Mouse (Mus musculus): ENCODE measurements at regions not wholly inside any gene's neighbourhood (a gene's known extent, or its start where the extent isn't known, plus 50 kb on each side); places are given as distances from the start of the nearest gene placed in this dataset.

DNA sequence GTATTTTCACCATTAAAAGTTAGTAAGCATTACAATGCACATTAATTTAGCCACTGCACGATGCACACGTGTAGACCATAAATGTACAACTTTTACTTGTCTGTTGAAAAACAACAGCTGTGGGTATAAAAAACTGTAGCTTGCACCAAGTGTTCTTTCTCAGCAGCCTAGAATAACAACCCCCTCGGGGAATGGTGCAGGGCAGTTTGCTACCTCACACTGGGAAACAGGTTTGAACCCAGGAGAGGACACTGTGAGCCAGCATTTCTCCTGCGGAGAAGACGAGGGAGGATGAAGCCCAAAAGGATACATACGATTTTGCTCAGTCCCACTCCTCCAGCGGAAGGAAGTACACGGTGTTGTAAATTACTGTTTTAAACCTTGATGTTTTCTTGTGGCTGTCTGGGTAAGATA is 65.2 kb upstream of the Usp38 start:
- H3K36me3 ChIP-seq, result no peaks in the 10 kb centered on the region
- 92% methylated on average over 8 of the region's 8 CpGs for WGBS
- H3K27ac ChIP-seq, result no peak overlapping the region
- ATAC-seq, result no peak
- no peaks in the 10 kb centered on the region for H3K9me3 ChIP-seq
- H3K4me1 ChIP-seq (replicated peaks), result 0 out of 2 replicates have a peak, but pooled peaks cover 5% of the 10 kb centered on the region
- H3K4me2 ChIP-seq (replicated peaks), result no peak overlapping the region
- no peaks in the 10 kb centered on the region for H3K27me3 ChIP-seq
- no peak overlapping the region for H3K4me3 ChIP-seq (replicated peaks)
- no peak overlapping the region for H3K9ac ChIP-seq (replicated peaks)

DNA sequence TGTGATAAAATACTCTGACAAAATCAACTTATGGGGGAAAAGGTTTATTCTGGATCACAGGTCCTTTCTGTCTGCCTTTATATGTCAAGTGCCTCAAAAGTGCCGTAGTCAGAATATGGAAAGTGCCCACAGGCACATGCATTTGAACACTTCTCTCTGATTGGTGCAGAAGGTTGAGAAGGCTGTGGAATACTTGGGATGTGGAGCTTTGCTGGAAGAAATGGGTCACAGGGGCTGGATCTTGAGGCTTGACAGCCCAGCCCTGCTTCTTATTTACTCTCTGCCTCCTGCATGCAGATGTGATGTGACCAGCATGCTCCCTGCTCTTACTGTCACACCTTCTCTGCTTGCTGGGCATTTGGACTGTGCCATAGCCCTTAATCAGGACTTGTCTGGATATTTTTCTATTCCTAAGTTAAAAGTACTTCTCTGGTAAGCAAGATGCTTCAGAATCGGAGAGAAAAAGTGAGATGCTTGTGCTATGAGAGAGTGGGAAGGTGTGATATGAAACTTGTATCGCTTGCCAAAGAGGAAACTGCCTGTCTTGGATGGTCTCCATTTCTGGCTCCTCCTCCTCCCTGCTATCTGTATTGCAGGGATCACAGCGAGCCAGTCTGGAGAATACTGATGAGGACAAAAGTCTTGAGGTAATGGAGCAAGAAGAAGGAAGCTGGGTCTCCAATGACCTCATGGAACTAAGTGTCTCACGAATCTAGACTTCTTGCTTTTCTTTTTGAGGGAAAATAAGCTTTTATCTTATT is 54.5 kb upstream of the Usp38 start:
- Histone ChIP-seq H3K4me2 (replicated peaks) (no peak overlapping the region), H3K9me3 (no peaks in the 10 kb centered on the region), H3K27me3 (no peaks in the 10 kb centered on the region), H3K36me3 (no peaks in the 10 kb centered on the region), H3K4me1 (replicated peaks) (no peaks in the 10 kb centered on the region), H3K9ac (replicated peaks) (no peak overlapping the region), H3K4me3 (replicated peaks) (no peak overlapping the region), H3K27ac (no peak overlapping the region)
- no peak for ATAC-seq
- WGBS, result 82% methylated on average over 5 of the region's 5 CpGs

DNA sequence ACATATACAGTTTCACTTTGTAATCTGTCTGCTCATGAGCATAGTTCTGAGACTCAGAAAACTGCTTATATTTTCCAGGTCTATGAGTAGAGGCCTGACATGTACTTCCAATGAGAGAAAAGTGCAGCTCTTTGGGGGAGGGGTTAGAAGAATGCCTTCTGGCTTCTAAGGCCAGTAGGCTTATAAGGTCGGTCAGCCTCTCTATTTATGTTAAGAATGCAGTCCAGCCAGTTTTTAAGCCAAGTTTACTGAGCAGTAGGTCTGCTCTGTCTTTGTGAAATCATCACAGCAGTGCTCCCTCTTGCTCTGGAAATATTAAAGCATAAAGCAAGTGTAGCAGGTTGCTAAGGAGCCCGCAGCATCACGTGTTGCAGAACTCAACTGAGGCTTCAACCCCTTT is 53.8 kb upstream of the Usp38 start:
- H3K9me3 ChIP-seq, result no peaks in the 10 kb centered on the region
- no peak for ATAC-seq

DNA sequence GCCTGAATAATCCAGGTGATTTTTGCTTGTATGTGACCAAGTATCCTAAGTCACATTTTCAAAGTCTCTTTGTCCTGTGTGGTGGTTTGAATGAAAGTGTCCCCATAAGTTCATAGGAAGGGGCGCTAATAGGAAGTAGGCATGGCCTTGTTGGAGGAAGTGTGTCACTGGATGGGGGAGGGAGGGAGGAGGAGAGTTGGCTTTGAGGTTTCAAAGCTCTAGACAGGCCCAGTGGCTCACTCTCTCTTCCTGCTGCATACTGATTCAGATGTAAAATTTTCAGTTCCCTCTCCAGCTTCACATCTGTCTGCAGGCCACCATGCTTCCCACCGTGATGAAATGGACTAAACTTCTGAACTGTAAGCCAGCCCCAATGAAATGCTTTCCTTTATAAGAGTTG is 52.0 kb upstream of the Usp38 start:
- H3K4me2 ChIP-seq (replicated peaks), result no peak overlapping the region
- 86% methylated on average over 2 of the region's 2 CpGs for WGBS
- no peaks in the 10 kb centered on the region for H3K36me3 ChIP-seq
- no peak overlapping the region for H3K27ac ChIP-seq
- H3K27me3 ChIP-seq, result no peaks in the 10 kb centered on the region
- H3K4me1 ChIP-seq (replicated peaks), result no peaks in the 10 kb centered on the region
- no peaks in the 10 kb centered on the region for H3K9me3 ChIP-seq
- H3K4me3 ChIP-seq (replicated peaks), result no peak overlapping the region
- no peak overlapping the region for H3K9ac ChIP-seq (replicated peaks)
- no peak for ATAC-seq

More for the DNA sequence above, 53.8 kb upstream of the Usp38 start:
- Histone ChIP-seq H3K9ac (replicated peaks) (no peak overlapping the region), H3K4me2 (replicated peaks) (no peak overlapping the region), H3K36me3 (no peaks in the 10 kb centered on the region), H3K4me1 (replicated peaks) (no peaks in the 10 kb centered on the region), H3K4me3 (replicated peaks) (no peak overlapping the region), H3K27me3 (no peaks in the 10 kb centered on the region), H3K27ac (no peak overlapping the region)
- 63% methylated on average over 3 of the region's 3 CpGs for WGBS

Measured in midbrain, embryonic 13.5 days (tissue).